Mouse (Mus musculus) forebrain, embryonic 10.5 days (tissue): ENCODE measurements around the gene Cggbp1. TPM values are rescaled to one million over a fixed set of nuclear protein-coding genes. Genes with fewer than 3 reads are reported as not detected.

Source experiments
- DNase-seq: peaks from one replicate; pipeline ENCODE4 v3.0.0-alpha.2; 2017; ENCODE audit warnings: low spot score; ENCODE audit errors: extremely low spot score
- H3K27ac ChIP-seq: fragments of 300-500 bp; sonication (generic); 2 replicates; pipeline ENCODE4 v1.5.1; 2016; ENCODE audit warnings: mild to moderate bottlenecking
- H3K27me3 ChIP-seq: fragments of 300-500 bp; sonication (generic); 2 replicates; pipeline ENCODE4 v1.6.1; 2016; ENCODE audit warnings: mild to moderate bottlenecking; ENCODE audit not compliant: poor library complexity, severe bottlenecking
- H3K36me3 ChIP-seq: fragments of 300-500 bp; sonication (generic); replicated peaks from 2 replicates; pipeline ENCODE4 v1.6.1; 2016; ENCODE audit warnings: mild to moderate bottlenecking, moderate library complexity
- H3K4me1 ChIP-seq: fragments of 300-500 bp; sonication (generic); 2 replicates; pipeline ENCODE4 v1.6.1; 2016
- H3K4me3 ChIP-seq: fragments of 300-500 bp; sonication (generic); 2 replicates; pipeline ENCODE4 v1.5.1; 2016; ENCODE audit warnings: mild to moderate bottlenecking, moderate library complexity
- H3K9me3 ChIP-seq: fragments of 300-500 bp; sonication (generic); 2 replicates; pipeline ENCODE4 v1.6.1; 2016; ENCODE audit warnings: mild to moderate bottlenecking, moderate library complexity
- WGBS: fragments of 180-500 bp; shearing (Covaris S2); methylation state at CpG from one replicate; pipeline ENCODE4 v1.1.7; 2016; 5-methylcytosine and 5-hydroxymethylcytosine counted together
- polyA plus RNA-seq: library from polyadenylated mRNA; unstranded; fragments of >200 nt; fragmentation: Nextera tagmentation; extraction: Ambion mirVana; gene quantifications from 2 replicates; pipeline ENCODE4 v1.2.1, GENCODE M21; 2016

The Cggbp1 gene
- polyA plus RNA-seq, 1 experiment from 2014 or later: 82.3 TPM

DNA sequence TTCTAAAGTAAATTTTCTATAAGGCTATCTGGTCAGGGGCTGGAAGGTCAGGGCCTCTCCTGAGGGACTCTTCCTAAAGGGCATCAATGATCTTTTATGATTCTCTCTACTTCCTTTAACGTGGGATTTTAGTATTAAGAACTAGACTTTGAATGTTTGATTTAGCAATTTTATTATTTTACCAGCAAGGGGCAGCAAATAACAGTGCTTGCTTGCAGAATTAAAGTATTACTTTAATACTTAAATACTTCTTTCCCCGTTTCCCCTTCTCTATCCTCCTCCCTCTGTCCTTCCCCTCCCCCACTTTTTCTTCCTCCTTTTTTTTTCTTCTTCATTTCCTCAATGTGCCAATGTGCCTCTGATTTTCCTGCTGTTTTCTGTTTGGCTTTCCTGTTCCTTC, 51.5 kb downstream of the Cggbp1 start:
- H3K27me3 ChIP-seq: no peaks in the 10 kb centered on the region
- H3K36me3 ChIP-seq: no peaks in the 10 kb centered on the region
- H3K9me3 ChIP-seq: no peaks in the 10 kb centered on the region
- WGBS: 68% methylated on average over 2 of the region's 2 CpGs
- H3K4me1 ChIP-seq: no peaks in the 10 kb centered on the region
- no peak overlapping the region for H3K4me3 ChIP-seq
- H3K27ac ChIP-seq: no peak overlapping the region
- no peak for DNase-seq

DNA sequence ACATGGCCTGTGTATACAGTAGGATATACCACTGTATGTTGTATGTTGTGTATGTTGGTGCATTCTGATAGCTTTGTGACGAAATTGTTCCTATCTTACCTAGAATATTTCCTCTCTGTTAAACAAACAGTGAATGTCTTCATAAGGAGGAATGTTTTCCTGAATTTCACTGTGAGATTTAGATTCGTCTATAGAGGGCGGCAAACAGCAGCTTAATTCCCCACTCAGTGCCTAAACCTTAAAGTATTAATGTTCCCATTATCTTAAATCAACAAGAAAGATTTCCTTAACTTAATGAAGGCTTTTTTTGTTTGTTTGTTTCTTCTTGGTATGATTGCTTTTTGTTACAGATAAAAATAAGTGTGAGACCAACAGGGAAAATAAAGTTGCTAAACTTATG, 55.3 kb downstream of the Cggbp1 start:
- no peak for DNase-seq
- WGBS: 38% methylated on average over 3 of the region's 3 CpGs

DNA sequence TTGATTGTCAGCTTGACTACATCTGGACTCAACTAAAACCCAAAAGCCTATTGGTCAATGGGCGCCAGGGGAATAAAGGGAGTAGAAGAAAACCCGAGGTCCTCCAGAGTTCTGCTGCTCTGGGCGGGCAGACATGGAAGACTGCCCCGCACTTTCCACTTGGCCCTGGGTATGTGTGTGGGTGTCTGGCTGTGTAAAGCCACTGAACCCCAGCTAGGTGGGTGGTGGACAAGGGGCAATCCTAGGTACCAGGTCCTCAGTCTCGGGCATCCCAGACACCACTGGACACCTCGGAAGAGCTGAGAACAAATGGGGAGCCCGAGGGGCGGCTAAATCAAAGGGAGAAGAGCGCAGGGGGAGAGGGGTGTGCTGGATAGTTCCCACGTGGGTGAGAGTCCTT, 57.0 kb downstream of the Cggbp1 start:
- Histone ChIP-seq H3K4me3 (no peak overlapping the region), H3K9me3 (no peaks in the 10 kb centered on the region), H3K36me3 (no peaks in the 10 kb centered on the region), H3K27ac (no peak overlapping the region), H3K4me1 (no peaks in the 10 kb centered on the region), H3K27me3 (no peaks in the 10 kb centered on the region)
- no peak for DNase-seq
- 83% methylated on average over 10 of the region's 10 CpGs for WGBS

More for the DNA sequence above, 55.3 kb downstream of the Cggbp1 start:
- H3K27ac ChIP-seq: no peak overlapping the region
- H3K4me3 ChIP-seq: no peak overlapping the region
- no peaks in the 10 kb centered on the region for H3K27me3 ChIP-seq
- H3K4me1 ChIP-seq: no peaks in the 10 kb centered on the region
- no peaks in the 10 kb centered on the region for H3K9me3 ChIP-seq
- no peaks in the 10 kb centered on the region for H3K36me3 ChIP-seq

Other genes with a start within 250 kb of the Cggbp1 start
- not detected in 2 replicates for gene Csnka2ip, start 249.6 kb upstream of the Cggbp1 start, polyA plus RNA-seq
- gene 4930453N24Rik, start 80.8 kb upstream of the Cggbp1 start, polyA plus RNA-seq: 30.3 and 36.3 TPM in 2 replicates
- gene Zfp654, start 344 bp upstream of the Cggbp1 start, polyA plus RNA-seq: 5.4 and 5.6 TPM in 2 replicates